Mouse (Mus musculus) MEL (cell line): ENCODE data around the gene Fndc9.

Experiments used
- BHLHE40 ChIP-seq: IDR thresholded peaks from 2 replicates; pipeline ENCODE4 v1.6.1; 2012; ENCODE audit warnings: low read depth, mild to moderate bottlenecking, inconsistent platforms, low read length, improper control_type of control experiment, borderline replicate concordance
- CTCF ChIP-seq, 3 experiments: IDR thresholded peaks in 2 of 3; conservative IDR thresholded peaks in 1 of 3; 2 replicates each; pipeline ENCODE4 v1.5.1; 2011 to 2012; ENCODE audit warnings: low read length in 3 of 3, low read depth in 2 of 3, mild to moderate bottlenecking in 2 of 3, improper control_type of control experiment in 1 of 3, inconsistent platforms in 1 of 3, mixed read lengths in 1 of 3, moderate library complexity in 1 of 3; ENCODE audit not compliant: control insufficient read depth in 1 of 3, insufficient read depth in 1 of 3, poor library complexity in 1 of 3, severe bottlenecking in 1 of 3
- E2F4 ChIP-seq: IDR thresholded peaks from 2 replicates; pipeline ENCODE4 v1.6.1; 2011; ENCODE audit warnings: low read depth, low read length, improper control_type of control experiment, borderline replicate concordance
- KAT2A ChIP-seq: conservative IDR thresholded peaks from 2 replicates; pipeline ENCODE4 v1.6.1; 2012; ENCODE audit warnings: low read depth, low read length, improper control_type of control experiment, inconsistent platforms
- MAX ChIP-seq: IDR thresholded peaks from 2 replicates; pipeline ENCODE4 v1.6.1; 2011; ENCODE audit warnings: low read length, improper control_type of control experiment
- MEF2A ChIP-seq: IDR thresholded peaks from 2 replicates; pipeline ENCODE4 v1.6.1; 2014; ENCODE audit warnings: low read depth, mild to moderate bottlenecking, inconsistent platforms, low read length, improper control_type of control experiment; ENCODE audit not compliant: poor library complexity, insufficient replicate concordance, severe bottlenecking; ENCODE audit errors: extremely low read depth
- POLR2A ChIP-seq, 2 experiments: IDR thresholded peaks; 2 replicates each; pipeline ENCODE4 v1.6.1; 2011 to 2012; ENCODE audit warnings: low read length in 2 of 2, mild to moderate bottlenecking in 2 of 2, control low read depth in 1 of 2, improper control_type of control experiment in 1 of 2, low read depth in 1 of 2, moderate library complexity in 1 of 2; ENCODE audit not compliant: control insufficient read depth in 1 of 2, insufficient read depth in 1 of 2, poor library complexity in 1 of 2
- UBTF ChIP-seq: IDR thresholded peaks from 2 replicates; pipeline ENCODE4 v1.6.1; 2012; ENCODE audit warnings: low read depth, mild to moderate bottlenecking, inconsistent platforms, low read length, improper control_type of control experiment, moderate library complexity, borderline replicate concordance; ENCODE audit not compliant: insufficient read depth
- USF2 ChIP-seq, 2 experiments: IDR thresholded peaks; 2 replicates each; pipeline ENCODE4 v1.6.1; 2011 to 2012; ENCODE audit warnings: improper control_type of control experiment in 2 of 2, low read length in 2 of 2, borderline replicate concordance in 1 of 2, inconsistent platforms in 1 of 2, low read depth in 1 of 2, mild to moderate bottlenecking in 1 of 2; ENCODE audit not compliant: insufficient read depth in 1 of 2

GRCm38 (mm10) chr11:46269391-46269790 is 34.1 kb downstream of the Fndc9 start:
- no peak for TF ChIP-seq MEF2A
- TF ChIP-seq BHLHE40: no peak
- TF ChIP-seq MAX: no peak
- no peak for TF ChIP-seq USF2 (IDR thresholded peaks at IDR 0.05; ENCODE audit: borderline replicate concordance in 1 of 2, insufficient read depth in 1 of 2, low read depth in 1 of 2, low read length in 2 of 2)
- TF ChIP-seq UBTF: no peak
- no peak for TF ChIP-seq CTCF (IDR thresholded peaks at IDR 0.05 in 2 of 3, conservative IDR thresholded peaks at IDR 0.05 in 1 of 3; ENCODE audit: control insufficient read depth in 1 of 3, insufficient read depth in 1 of 3, low read depth in 2 of 3, low read length in 3 of 3, poor library complexity in 1 of 3, severe bottlenecking in 1 of 3)
- no peak for TF ChIP-seq POLR2A (IDR thresholded peaks at IDR 0.05; ENCODE audit: control insufficient read depth in 1 of 2, insufficient read depth in 1 of 2, low read depth in 1 of 2, low read length in 2 of 2, poor library complexity in 1 of 2)
- TF ChIP-seq E2F4: no peak
- TF ChIP-seq KAT2A: no peak
